Mouse (Mus musculus): ENCODE measurements around the gene Trhr2.

- TF ChIP-seq CTCF (IDR thresholded peaks at IDR 0.05; ENCODE audit: control insufficient read depth, insufficient read depth, insufficient replicate concordance, low read depth, low read length) (peak; percentile 55; the same call in 1 of the 2 replicates), POLR2A (IDR thresholded peaks at IDR 0.05; ENCODE audit: control insufficient read depth, low read depth, low read length) (no peak)
Observed at GRCm38 (mm10) chr8:122369665-122370064, 9.1 kb upstream of the Trhr2 start.
